Mouse (Mus musculus) myocyte (in vitro differentiated cells): ENCODE measurements around the gene Gpr176.

Experiments
- CEBPB ChIP-seq: IDR thresholded peaks from 2 replicates; pipeline ENCODE4 v1.6.1; 2011; ENCODE audit warnings: mild to moderate bottlenecking, moderate library complexity; ENCODE audit not compliant: poor library complexity, insufficient read depth, severe bottlenecking
- MAX ChIP-seq: IDR thresholded peaks from one replicate; pipeline ENCODE4 v1.6.1; 2011; ENCODE audit warnings: low read depth, mild to moderate bottlenecking, control low read depth
- MYOD1 ChIP-seq, 3 experiments: IDR thresholded peaks; one replicate each; pipeline ENCODE4 v1.6.1; 2011; ENCODE audit warnings: control low read depth in 2 of 3, low read depth in 2 of 3, mild to moderate bottlenecking in 2 of 3, moderate library complexity in 1 of 3; ENCODE audit not compliant: insufficient read length in 2 of 3, control insufficient read depth in 1 of 3
- MYOG ChIP-seq, 3 experiments: IDR thresholded peaks; one replicate each; pipeline ENCODE4 v1.6.1; 2011; ENCODE audit warnings: control low read depth in 2 of 3, low read depth in 2 of 3, mild to moderate bottlenecking in 2 of 3; ENCODE audit not compliant: insufficient read length in 2 of 3, control insufficient read depth in 1 of 3, insufficient read depth in 1 of 3
- POLR2A ChIP-seq: IDR thresholded peaks from one replicate; pipeline ENCODE4 v1.6.1; 2011; ENCODE audit warnings: low read depth, mild to moderate bottlenecking, control low read depth, moderate library complexity; ENCODE audit not compliant: insufficient read length
- POLR2AphosphoS2 ChIP-seq: IDR thresholded peaks from one replicate; pipeline ENCODE4 v1.6.1; 2011; ENCODE audit warnings: low read depth, control low read depth; ENCODE audit not compliant: insufficient read length
- TCF3 ChIP-seq: IDR thresholded peaks from one replicate; pipeline ENCODE4 v1.6.1; 2011; ENCODE audit warnings: low read depth, control low read depth; ENCODE audit not compliant: insufficient read length

GRCm38 (mm10) chr2:118319176-118319575 is 54.0 kb downstream of the Gpr176 start:
- TF ChIP-seq CEBPB = no peak
- TF ChIP-seq POLR2A = no peak
- TF ChIP-seq MAX = no peak
- TF ChIP-seq TCF3 = no peak
- TF ChIP-seq POLR2AphosphoS2 = no peak
- TF ChIP-seq MYOG (IDR thresholded peaks at IDR 0.05; ENCODE audit: control insufficient read depth in 1 of 3, insufficient read depth in 1 of 3, insufficient read length in 2 of 3, low read depth in 2 of 3) = no peak
- no peak for TF ChIP-seq MYOD1 (IDR thresholded peaks at IDR 0.05; ENCODE audit: control insufficient read depth in 1 of 3, insufficient read length in 2 of 3, low read depth in 2 of 3)
